Mouse (Mus musculus) heart, adult 2 months (tissue): Measurements from ENCODE around the gene Clec3b. TPM values are rescaled to one million over a fixed set of nuclear protein-coding genes. Genes with fewer than 3 reads are reported as not detected.

ENCODE experiments used
- DNase-seq, 2 experiments: peaks; one replicate each; pipeline ENCODE4 v3.0.0; 2021
- H3K27ac ChIP-seq: fragments of 200-600 bp; 2 replicates; pipeline ENCODE4 v1.8.1; 2022
- H3K27me3 ChIP-seq: fragments of 200-500 bp; 2 replicates; pipeline ENCODE4 v1.6.1; 2012; ENCODE audit warnings: mild to moderate bottlenecking, low read length, inconsistent platforms, mixed read lengths; ENCODE audit not compliant: control insufficient read depth, insufficient read depth
- H3K36me3 ChIP-seq: fragments of 200-500 bp; 2 replicates; pipeline ENCODE4 v1.6.1; 2012; ENCODE audit warnings: low read length, inconsistent platforms; ENCODE audit not compliant: control insufficient read depth, insufficient read depth
- H3K4me1 ChIP-seq: fragments of 200-500 bp; 2 replicates; pipeline ENCODE4 v1.6.1; 2011; ENCODE audit warnings: low read length; ENCODE audit not compliant: control insufficient read depth, insufficient read depth
- H3K4me3 ChIP-seq: fragments of 200-600 bp; 2 replicates; pipeline ENCODE4 v1.8.1; 2022
- H3K79me2 ChIP-seq: fragments of 200-500 bp; replicated peaks from 2 replicates; pipeline ENCODE4 v1.6.1; 2012; ENCODE audit warnings: mild to moderate bottlenecking, inconsistent platforms, low read length, moderate library complexity, mixed read lengths; ENCODE audit not compliant: control insufficient read depth, insufficient read depth
- H3K9ac ChIP-seq: fragments of 200-500 bp; 2 replicates; pipeline ENCODE4 v1.6.1; 2012; ENCODE audit warnings: low read depth, mild to moderate bottlenecking, control low read depth, inconsistent platforms, low read length, mixed read lengths
- CTCF ChIP-seq: fragments of 200-600 bp; IDR thresholded peaks from 2 replicates; pipeline ENCODE4 v1.8.1; 2022; ENCODE audit warnings: antibody characterized with exemption, mild to moderate bottlenecking, moderate library complexity
- EP300 ChIP-seq: fragments of 200-500 bp; IDR thresholded peaks from 2 replicates; pipeline ENCODE4 v1.6.1; 2011; ENCODE audit warnings: low read depth, low read length, control low read depth; ENCODE audit not compliant: insufficient read depth
- POLR2A ChIP-seq: fragments of 200-500 bp; IDR thresholded peaks from 2 replicates; pipeline ENCODE4 v1.6.1; 2011; ENCODE audit warnings: mild to moderate bottlenecking, low read depth, low read length, control low read depth; ENCODE audit not compliant: insufficient read depth
- WGBS: fragments of 180-500 bp; shearing (Covaris S2); methylation state at CpG from one replicate; pipeline ENCODE4 v1.1.7; 2018; 5-methylcytosine and 5-hydroxymethylcytosine counted together
- intact Hi-C: fragments of 180-260 bp; cut with DNase I; formaldehyde crosslinking; loops from one replicate; pipeline ENCODE4 v1.15.1; 2025
- polyA plus RNA-seq: library from polyadenylated mRNA; depleted of rRNA; stranded (reverse); fragments of >200 nt; gene quantifications from 2 replicates; pipeline ENCODE4 v1.2.3, GENCODE M21; 2012
- total RNA-seq, 2 experiments: library from RNA; stranded (reverse); gene quantifications; 2 replicates each; pipeline ENCODE4 v1.2.3; 2021

Clec3b gene
- total and polyA plus RNA-seq, 3 experiments = 47.0 to 71.1 (median 62.3) TPM

GRCm38 (mm10) chr9:123153121-123153520, 2.4 kb downstream of the Clec3b start:
- DNase-seq = peak; percentile 54 to 67
- WGBS = 59% methylated on average over 2 of the region's 2 CpGs
- Histone ChIP-seq H3K9ac (no peak overlapping the region), H3K27me3 (no peaks in the 10 kb centered on the region), H3K4me1 (peaks cover 14% of the 10 kb centered on the region), H3K79me2 (no peaks in the 10 kb centered on the region), H3K27ac (peak overlapping the region; percentile 76), H3K4me3 (no peak overlapping the region), H3K36me3 (no peaks in the 10 kb centered on the region)
- intact Hi-C loops = loop anchor here (10.0 kb wide), 3 partner anchors 212 to 372 kb away; partner anchors contain the start of genes Lars2 and Sacm1l
- TF ChIP-seq EP300 (no peak), POLR2A (peak; percentile 41; the same call in 1 of the 2 replicates)

- TF ChIP-seq CTCF (no peak), POLR2A (no peak), EP300 (no peak)
- Histone ChIP-seq H3K4me3 (peak overlapping the region; percentile 17), H3K36me3 (no peaks in the 10 kb centered on the region), H3K27ac (peak overlapping the region; percentile 60), H3K79me2 (no peaks in the 10 kb centered on the region), H3K9ac (no peak overlapping the region), H3K4me1 (peaks cover 8% of the 10 kb centered on the region), H3K27me3 (no peaks in the 10 kb centered on the region)
- intact Hi-C loops = loop anchor here (10.0 kb wide), 3 partner anchors 208 to 368 kb away; partner anchors contain the start of genes Lars2 and Sacm1l
- DNase-seq = peak; percentile 80 to 83
- WGBS = 50% methylated on average over 30 of the region's 30 CpGs
Observed at GRCm38 (mm10) chr9:123156910-123157361, 6.2 kb downstream of the Clec3b start.

- Histone ChIP-seq H3K36me3 (no peaks in the 10 kb centered on the region), H3K4me1 (peaks cover 8% of the 10 kb centered on the region), H3K27me3 (no peaks in the 10 kb centered on the region), H3K9ac (no peak overlapping the region), H3K79me2 (no peaks in the 10 kb centered on the region), H3K4me3 (no peak overlapping the region), H3K27ac (peak overlapping the region; percentile 47)
- peak; percentile 54 to 59 for DNase-seq
- TF ChIP-seq EP300 (no peak), POLR2A (peak; percentile 37; the same call in 1 of the 2 replicates)
- intact Hi-C loops = loop anchor here (2.0 to 10.0 kb wide), 4 partner anchors 35 to 367 kb away; partner anchors contain the start of genes Lars2 and Sacm1l
Observed at GRCm38 (mm10) chr9:123157699-123158098, 7.0 kb downstream of the Clec3b start.

GRCm38 (mm10) chr9:123158125-123158836, 7.5 kb downstream of the Clec3b start:
- H3K36me3 ChIP-seq = no peaks in the 10 kb centered on the region
- intact Hi-C loops = loop anchor here (2.0 to 10.0 kb wide), 4 partner anchors 35 to 367 kb away; partner anchors contain the start of genes Lars2 and Sacm1l
- no peak overlapping the region; the same call in 1 of the 2 replicates for H3K27ac ChIP-seq
- 51% methylated on average over 8 of the region's 8 CpGs for WGBS
- no peaks in the 10 kb centered on the region for H3K79me2 ChIP-seq
- no peaks in the 10 kb centered on the region for H3K27me3 ChIP-seq
- H3K4me3 ChIP-seq = no peak overlapping the region
- no peak for DNase-seq
- peaks cover 8% of the 10 kb centered on the region for H3K4me1 ChIP-seq
- TF ChIP-seq EP300 (no peak), CTCF (peak; percentile 65), POLR2A (0 out of 2 replicates have a peak, but pooled peaks have one; percentile 10)
- no peak overlapping the region for H3K9ac ChIP-seq

- H3K27ac ChIP-seq = no peak overlapping the region
- intact Hi-C loops = loop anchor here (1.0 to 10.0 kb wide), 5 partner anchors 37 to 365 kb away; partner anchors contain the start of genes Lars2 and Sacm1l
- H3K9ac ChIP-seq = no peak overlapping the region
- H3K4me1 ChIP-seq = peaks cover 5% of the 10 kb centered on the region
- TF ChIP-seq EP300 (no peak), POLR2A (no peak), CTCF (peak; percentile 90)
- WGBS = 53% methylated on average over 7 of the region's 7 CpGs
- no peaks in the 10 kb centered on the region for H3K79me2 ChIP-seq
- H3K27me3 ChIP-seq = no peaks in the 10 kb centered on the region
- no peaks in the 10 kb centered on the region for H3K36me3 ChIP-seq
- DNase-seq = peak; percentile 52 to 69
- H3K4me3 ChIP-seq = no peak overlapping the region
Observed at GRCm38 (mm10) chr9:123159330-123159729, 8.6 kb downstream of the Clec3b start.

- DNase-seq = no peak
- Histone ChIP-seq H3K27ac (no peak overlapping the region), H3K4me3 (no peak overlapping the region), H3K36me3 (no peaks in the 10 kb centered on the region), H3K79me2 (no peaks in the 10 kb centered on the region), H3K27me3 (no peaks in the 10 kb centered on the region), H3K9ac (no peak overlapping the region), H3K4me1 (peaks cover 4% of the 10 kb centered on the region)
- intact Hi-C loops = no loop called here
- TF ChIP-seq CTCF (no peak), POLR2A (no peak), EP300 (no peak)
- WGBS = 47% methylated on average over 2 of the region's 2 CpGs
Observed at GRCm38 (mm10) chr9:123161792-123162191, 11.0 kb downstream of the Clec3b start.
